Mouse (Mus musculus) limb, embryonic 13.5 days (tissue): ENCODE data around the gene Gpr156. TPM values are rescaled to one million over a fixed set of nuclear protein-coding genes. Genes with fewer than 3 reads are reported as not detected.
"Not testable (repeated sequence)": the region's sequence is repeated elsewhere in the genome, so short reads cannot be mapped to it uniquely, and the experiment has no call there.

Source experiments
- ATAC-seq: fragments of 200-750 bp; cut with Nextera tagmentation; 2 replicates; pipeline ENCODE4 v1.8.0; 2017; ENCODE audit warnings: low read depth, moderate number of reproducible peaks, moderate TSS enrichment; ENCODE audit not compliant: low FRiP score
- H3K27ac ChIP-seq: fragments of 300-500 bp; sonication (generic); 2 replicates; pipeline ENCODE4 v1.5.1; 2015; ENCODE audit warnings: inconsistent platforms, mild to moderate bottlenecking, moderate library complexity
- H3K27me3 ChIP-seq: fragments of 300-500 bp; sonication (generic); 2 replicates; pipeline ENCODE4 v1.6.1; 2015; ENCODE audit warnings: mild to moderate bottlenecking, inconsistent platforms
- H3K36me3 ChIP-seq: fragments of 300-500 bp; sonication (generic); 2 replicates; pipeline ENCODE4 v1.6.1; 2015; ENCODE audit warnings: inconsistent platforms, mild to moderate bottlenecking, moderate library complexity
- H3K4me1 ChIP-seq: fragments of 300-500 bp; sonication (generic); 2 replicates; pipeline ENCODE4 v1.6.1; 2015; ENCODE audit warnings: inconsistent platforms
- H3K4me2 ChIP-seq: fragments of 300-500 bp; sonication (generic); replicated peaks from 2 replicates; pipeline ENCODE4 v1.6.1; 2015; ENCODE audit warnings: inconsistent platforms, mild to moderate bottlenecking, moderate library complexity
- H3K4me3 ChIP-seq: fragments of 300-500 bp; sonication (generic); 2 replicates; pipeline ENCODE4 v1.5.1; 2015; ENCODE audit warnings: moderate library complexity, mild to moderate bottlenecking, inconsistent platforms
- H3K9ac ChIP-seq: fragments of 300-500 bp; sonication (generic); 2 replicates; pipeline ENCODE4 v1.6.1; 2015; ENCODE audit warnings: mild to moderate bottlenecking, inconsistent platforms
- H3K9me3 ChIP-seq: fragments of 300-500 bp; sonication (generic); 2 replicates; pipeline ENCODE4 v1.6.1; 2016; ENCODE audit warnings: inconsistent platforms
- WGBS: fragments of 180-500 bp; shearing (Covaris S2); methylation state at CpG from one replicate; pipeline ENCODE4 v1.1.7; 2015; 5-methylcytosine and 5-hydroxymethylcytosine counted together
- polyA plus RNA-seq: library from polyadenylated mRNA; unstranded; fragments of >200 nt; fragmentation: Nextera tagmentation; extraction: Ambion mirVana; gene quantifications from 2 replicates; pipeline ENCODE4 v1.2.1, GENCODE M21; 2015

Gpr156 gene
- polyA plus RNA-seq, 1 experiment from 2014 or later: 0.95 TPM

DNA sequence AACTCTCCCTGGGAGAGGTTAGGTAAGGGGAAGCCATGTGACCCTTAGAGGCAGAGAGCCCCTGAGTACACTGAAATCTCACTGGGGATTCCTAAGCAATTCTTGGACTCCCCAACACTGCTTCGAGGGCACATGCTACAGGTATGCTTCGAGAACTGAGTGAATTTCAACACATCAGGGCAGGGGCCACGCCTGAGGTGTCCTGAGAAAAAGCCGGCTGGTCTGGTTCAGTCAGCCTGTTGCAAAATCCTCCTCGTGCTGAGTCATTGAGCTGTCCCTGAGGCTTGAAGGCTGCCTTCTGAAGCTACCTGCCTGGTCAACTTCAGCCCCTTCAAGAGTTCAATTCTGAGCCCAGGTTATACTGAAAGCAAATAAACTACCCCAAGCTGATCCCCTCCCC is 96.1 kb downstream of the Gpr156 start:
- WGBS: 43% methylated on average over 5 of the region's 5 CpGs
- Histone ChIP-seq H3K4me1 (no peaks in the 10 kb centered on the region), H3K9me3 (no peaks in the 10 kb centered on the region), H3K4me2 (no peak overlapping the region), H3K9ac (no peak overlapping the region), H3K27me3 (no peaks in the 10 kb centered on the region), H3K27ac (no peak overlapping the region), H3K4me3 (no peak overlapping the region), H3K36me3 (no peaks in the 10 kb centered on the region)
- ATAC-seq: no peak

- no peaks in the 10 kb centered on the region for H3K9me3 ChIP-seq
- no peaks in the 10 kb centered on the region for H3K36me3 ChIP-seq
- 8% methylated on average over 4 of the region's 4 CpGs for WGBS
- no peaks in the 10 kb centered on the region for H3K27me3 ChIP-seq
- no peak overlapping the region for H3K4me2 ChIP-seq
- H3K9ac ChIP-seq: no peak overlapping the region
- no peak overlapping the region for H3K4me3 ChIP-seq
- H3K4me1 ChIP-seq: no peaks in the 10 kb centered on the region
- ATAC-seq: no peak
- no peak overlapping the region for H3K27ac ChIP-seq
Observed at GRCm38 (mm10) chr16:38012891-38013290, 96.6 kb downstream of the Gpr156 start.

GRCm38 (mm10) chr16:38014951-38015350 is 98.7 kb downstream of the Gpr156 start:
- no peak for ATAC-seq
- no peaks in the 10 kb centered on the region for H3K36me3 ChIP-seq
- WGBS: 84% methylated on average over 4 of the region's 4 CpGs
- no peak overlapping the region for H3K4me3 ChIP-seq
- no peak overlapping the region for H3K4me2 ChIP-seq
- H3K27me3 ChIP-seq: no peaks in the 10 kb centered on the region
- H3K9ac ChIP-seq: no peak overlapping the region
- no peaks in the 10 kb centered on the region for H3K9me3 ChIP-seq
- no peak overlapping the region for H3K27ac ChIP-seq
- H3K4me1 ChIP-seq: no peaks in the 10 kb centered on the region

DNA sequence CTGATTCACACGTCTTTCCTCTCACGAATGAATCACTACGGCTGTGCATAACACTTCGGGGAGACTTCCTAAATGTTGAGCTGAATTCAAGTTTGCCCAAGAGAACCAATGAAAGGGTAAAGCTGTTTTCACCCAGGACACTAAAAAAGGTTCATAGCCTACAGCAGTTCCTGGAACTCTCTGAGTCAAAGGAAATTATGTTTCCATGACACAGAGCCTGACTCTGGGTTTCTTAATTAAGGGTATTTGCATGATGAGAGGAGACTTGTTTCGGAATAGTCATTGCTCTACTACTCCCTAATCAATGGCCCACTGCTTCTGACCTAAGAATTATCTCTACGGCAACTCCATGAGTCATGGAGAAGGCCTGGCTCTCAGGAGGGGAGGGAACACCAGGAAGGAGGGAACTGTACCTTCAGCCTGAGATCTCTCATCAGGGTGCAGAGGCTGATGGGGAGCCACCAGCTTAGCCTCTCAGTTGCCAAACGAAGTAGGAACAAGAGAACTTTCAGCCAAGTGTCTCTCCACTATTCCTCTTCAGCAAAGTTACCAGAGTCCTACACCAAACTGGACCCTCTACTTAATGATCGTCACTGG is 100.7 kb downstream of the Gpr156 start:
- Histone ChIP-seq H3K27ac (no peak overlapping the region), H3K4me2 (no peak overlapping the region), H3K4me3 (no peak overlapping the region), H3K9me3 (no peaks in the 10 kb centered on the region), H3K4me1 (no peaks in the 10 kb centered on the region), H3K9ac (no peak overlapping the region), H3K36me3 (no peaks in the 10 kb centered on the region), H3K27me3 (no peaks in the 10 kb centered on the region)
- no peak for ATAC-seq
- WGBS: 86% methylated on average over 8 of the region's 8 CpGs

- no peaks in the 10 kb centered on the region for H3K9me3 ChIP-seq
- H3K4me3 ChIP-seq: no peak overlapping the region
- no peaks in the 10 kb centered on the region for H3K27me3 ChIP-seq
- no peak overlapping the region for H3K27ac ChIP-seq
- WGBS: 36% methylated on average over 4 of the region's 4 CpGs
- H3K4me1 ChIP-seq: no peaks in the 10 kb centered on the region
- H3K9ac ChIP-seq: no peak overlapping the region
- no peaks in the 10 kb centered on the region for H3K36me3 ChIP-seq
- H3K4me2 ChIP-seq: no peak overlapping the region
- ATAC-seq: no peak
Observed at GRCm38 (mm10) chr16:38017958-38018376, 101.7 kb downstream of the Gpr156 start.

DNA sequence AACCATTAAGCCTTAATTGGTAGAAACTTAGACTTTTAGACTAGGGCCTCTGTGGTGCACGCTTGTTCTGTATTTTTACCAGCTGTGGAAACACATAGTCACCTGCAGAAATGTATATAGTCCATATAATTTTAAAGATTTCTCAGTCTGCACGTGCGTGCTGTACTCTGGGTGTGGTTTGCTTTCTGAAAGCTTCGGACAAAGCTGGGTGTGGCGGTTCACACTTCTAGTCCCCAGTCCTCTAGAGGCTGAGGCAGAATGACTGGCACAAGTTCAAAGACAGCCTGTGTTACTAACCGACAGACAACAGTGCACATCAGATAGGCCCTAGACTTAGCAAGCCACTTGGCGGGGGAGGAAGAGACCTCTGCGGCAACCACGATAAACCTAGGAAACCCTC is 116.3 kb downstream of the Gpr156 start:
- Histone ChIP-seq H3K4me2 (no peak overlapping the region), H3K36me3 (no peaks in the 10 kb centered on the region), H3K27ac (no peak overlapping the region), H3K9me3 (no peaks in the 10 kb centered on the region), H3K27me3 (no peaks in the 10 kb centered on the region), H3K4me3 (no peak overlapping the region), H3K4me1 (no peaks in the 10 kb centered on the region), H3K9ac (no peak overlapping the region)
- WGBS: 83% methylated on average over 9 of the region's 9 CpGs
- ATAC-seq: no peak

DNA sequence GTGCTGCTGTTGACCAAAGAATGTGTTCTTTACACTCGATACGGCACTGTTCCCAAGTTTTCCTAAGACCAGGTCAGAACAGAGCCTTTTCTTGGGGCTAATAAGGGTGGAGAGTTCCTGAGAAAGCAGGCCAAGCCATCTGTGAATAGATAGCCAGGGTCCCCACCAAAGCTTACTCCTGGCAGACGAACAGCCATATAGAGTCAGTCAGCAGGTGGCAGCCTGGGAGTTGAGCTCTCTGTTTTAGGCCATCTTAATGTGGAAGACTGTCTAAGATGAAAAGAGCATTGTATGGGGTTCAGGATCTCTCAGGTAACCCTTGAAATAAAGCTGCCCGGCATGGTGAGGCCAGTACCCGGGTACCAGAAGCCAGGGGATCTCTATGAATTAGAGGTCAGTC is 116.8 kb downstream of the Gpr156 start:
- H3K36me3 ChIP-seq: no peaks in the 10 kb centered on the region
- no peak overlapping the region for H3K4me2 ChIP-seq
- H3K27ac ChIP-seq: no peak overlapping the region
- no peak overlapping the region for H3K4me3 ChIP-seq
- WGBS: 86% methylated on average over 5 of the region's 5 CpGs
- no peaks in the 10 kb centered on the region for H3K27me3 ChIP-seq
- ATAC-seq: no peak
- no peaks in the 10 kb centered on the region for H3K9me3 ChIP-seq
- H3K9ac ChIP-seq: no peak overlapping the region
- no peaks in the 10 kb centered on the region for H3K4me1 ChIP-seq

DNA sequence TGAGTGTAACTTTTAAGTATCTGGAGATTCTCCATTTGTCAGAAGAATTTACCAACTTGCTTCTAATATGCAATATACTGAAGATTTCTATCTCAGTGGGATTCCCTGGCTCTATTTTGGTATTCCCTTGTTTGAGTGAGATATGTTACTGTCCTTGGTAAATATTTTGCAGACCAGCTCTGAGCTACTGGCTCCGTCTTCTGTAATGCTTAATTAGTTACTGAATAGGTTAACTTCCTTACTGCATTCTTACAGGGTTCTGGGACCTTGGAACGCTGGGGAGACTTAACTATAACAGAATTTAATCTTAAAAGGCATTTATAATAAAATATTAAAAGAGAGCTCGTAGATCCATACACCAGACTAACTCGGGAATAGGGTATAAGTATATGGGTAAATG is 121.8 kb downstream of the Gpr156 start:
- H3K4me1 ChIP-seq, H3K4me2 ChIP-seq, H3K9me3 ChIP-seq, H3K36me3 ChIP-seq, H3K4me3 ChIP-seq, H3K27me3 ChIP-seq, H3K9ac ChIP-seq, ATAC-seq, H3K27ac ChIP-seq: not testable (repeated sequence)
- WGBS: 73% methylated on average over 4 of the region's 4 CpGs

GRCm38 (mm10) chr16:38042160-38042559 is 125.9 kb downstream of the Gpr156 start:
- H3K4me3 ChIP-seq: no peak overlapping the region
- no peak overlapping the region for H3K27ac ChIP-seq
- H3K36me3 ChIP-seq: no peaks in the 10 kb centered on the region
- H3K9me3 ChIP-seq: no peaks in the 10 kb centered on the region
- H3K4me1 ChIP-seq: no peaks in the 10 kb centered on the region
- ATAC-seq: no peak
- 88% methylated on average over 1 of the region's 1 CpGs for WGBS
- no peaks in the 10 kb centered on the region for H3K27me3 ChIP-seq
- H3K9ac ChIP-seq: no peak overlapping the region
- no peak overlapping the region for H3K4me2 ChIP-seq

GRCm38 (mm10) chr16:38044551-38044950 is 128.3 kb downstream of the Gpr156 start:
- Histone ChIP-seq H3K27me3 (no peaks in the 10 kb centered on the region), H3K4me2 (no peak overlapping the region), H3K9ac (no peak overlapping the region), H3K9me3 (no peaks in the 10 kb centered on the region), H3K36me3 (no peaks in the 10 kb centered on the region), H3K4me1 (0 out of 2 replicates have a peak, but pooled peaks cover 9% of the 10 kb centered on the region), H3K27ac (no peak overlapping the region), H3K4me3 (no peak overlapping the region)
- ATAC-seq: no peak
- WGBS: 75% methylated on average over 5 of the region's 5 CpGs

GRCm38 (mm10) chr16:38047781-38048558 is 131.7 kb downstream of the Gpr156 start:
- Histone ChIP-seq H3K4me1 (0 out of 2 replicates have a peak, but pooled peaks cover 9% of the 10 kb centered on the region), H3K27ac (no peak overlapping the region), H3K36me3 (no peaks in the 10 kb centered on the region), H3K9ac (no peak overlapping the region), H3K4me2 (peak overlapping the region; percentile 27), H3K27me3 (no peaks in the 10 kb centered on the region), H3K4me3 (no peak overlapping the region), H3K9me3 (no peaks in the 10 kb centered on the region)
- 62% methylated on average over 23 of the region's 23 CpGs for WGBS
- no peak for ATAC-seq
